ENCODE assay signal across 9 mouse cellular contexts in genomic region chr16:76762619-76763283, GRCm38 (mm10).
A peak's percentile ranks its signal among the peaks of the same experiment; 100 is the strongest.
DNase-seq lines count a peak whose midpoint lies in the region; ATAC-seq and TF ChIP-seq lines count a peak whose summit lies in the region.
"Had no signal": no experiment of that assay in that cellular context is flagged by ENCODE, and none has a peak within 500 bp of the region (broad histone marks: within the 10 kb centered on the region; RNA-seq: fewer than 3 reads in every experiment).

No protein-coding gene starts in this region.

- no peak overlapping the region for H3K4me3 ChIP-seq in midbrain, embryonic 10.5 days
- H3K4me3 ChIP-seq in midbrain, postnatal 0 days (ENCODE audit: low read depth, low read length), result no peak overlapping the region
- H3K4me3 ChIP-seq: neural tube, embryonic 12.5 days had no signal

- peak; percentile 78 for DNase-seq in midbrain, embryonic 10.5 days (ENCODE audit: low spot score)
- no peak for DNase-seq in midbrain, postnatal 0 days (ENCODE audit: low spot score)
- DNase-seq in adrenal gland, postnatal 14 days, result peak; percentile 56
- peak; percentile 80 for DNase-seq in kidney, postnatal 14 days
- DNase-seq in frontal cortex, postnatal 25 days (ENCODE audit: low spot score in 2 of 2), result no peak
- DNase-seq in T-cell, adult 2 months (ENCODE audit: low spot score), result no peak
- no peak for DNase-seq in adipocyte (ENCODE audit: low spot score)

- no peak overlapping the region for H3K27ac ChIP-seq in midbrain, embryonic 10.5 days (replicated peaks)
- H3K27ac ChIP-seq in midbrain, postnatal 0 days (ENCODE audit: low read depth, low read length), result no peak overlapping the region
- H3K27ac ChIP-seq: neural tube, embryonic 12.5 days had no signal

- H3K9ac ChIP-seq in midbrain, postnatal 0 days (replicated peaks; ENCODE audit: low read length, poor library complexity, severe bottlenecking), result no peak overlapping the region
- H3K9ac ChIP-seq: neural tube, embryonic 12.5 days had no signal

- TF ChIP-seq CTCF in midbrain, postnatal 0 days (IDR thresholded peaks at IDR 0.05), result no peak

- no peaks in the 10 kb centered on the region; the same call in 1 of the 2 replicates for H3K27me3 ChIP-seq in midbrain, embryonic 10.5 days (ENCODE audit: low read depth, poor library complexity, severe bottlenecking)
- no peaks in the 10 kb centered on the region for H3K27me3 ChIP-seq in midbrain, postnatal 0 days (ENCODE audit: insufficient read depth, low read length)
- H3K27me3 ChIP-seq: neural tube, embryonic 12.5 days had no signal

- no peak for ATAC-seq in midbrain, postnatal 0 days (ENCODE audit: low FRiP score)
- ATAC-seq in monocyte, adult 5-6 weeks (replicated peaks; ENCODE audit: insufficient number of reproducible peaks, low FRiP score, low TSS enrichment, poor library complexity, severe bottlenecking), result peak; percentile 88

- H3K4me1 ChIP-seq in midbrain, embryonic 10.5 days, result peaks cover 37% of the 10 kb centered on the region
- no peaks in the 10 kb centered on the region for H3K4me1 ChIP-seq in midbrain, postnatal 0 days (ENCODE audit: insufficient read depth, low read length)
- H3K4me1 ChIP-seq: neural tube, embryonic 12.5 days had no signal

- no peaks in the 10 kb centered on the region for H3K9me3 ChIP-seq in midbrain, embryonic 10.5 days (replicated peaks)
- H3K9me3 ChIP-seq in midbrain, postnatal 0 days (ENCODE audit: low read length), result no peaks in the 10 kb centered on the region
- H3K9me3 ChIP-seq: neural tube, embryonic 12.5 days had no signal

- no peaks in the 10 kb centered on the region for H3K36me3 ChIP-seq in midbrain, embryonic 10.5 days
- no peaks in the 10 kb centered on the region for H3K36me3 ChIP-seq in midbrain, postnatal 0 days (ENCODE audit: insufficient read depth, low read length)
- H3K36me3 ChIP-seq: neural tube, embryonic 12.5 days had no signal

- no peak overlapping the region for H3K4me2 ChIP-seq in midbrain, postnatal 0 days (ENCODE audit: low read depth, low read length, poor library complexity, severe bottlenecking)
- H3K4me2 ChIP-seq: neural tube, embryonic 12.5 days had no signal

- WGBS in midbrain, embryonic 10.5 days, result 6% methylated on average over 8 of the region's 8 CpGs
- whole genome bisulfite sequencing in midbrain, postnatal 0 days, result 8% methylated on average over 8 of the region's 8 CpGs

Comparison
In these comparisons a context has a peak if more than half of its experiments do, and no peak if none do; other contexts are left out.
1. DNase-seq: peak in midbrain, embryonic 10.5 days (single experiment), adrenal gland, postnatal 14 days (single experiment) and kidney, postnatal 14 days (single experiment); none in midbrain, postnatal 0 days (single experiment), frontal cortex, postnatal 25 days (0 of 2), T-cell, adult 2 months (single experiment) and adipocyte (single experiment).